In genomic region chr4:120825577-120826326, GRCm38 (mm10) we compare ENCODE assay signal across 8 mouse cellular contexts. TPM values are rescaled to one million over a fixed set of nuclear protein-coding genes. Genes with fewer than 3 reads are reported as not detected.
DNase-seq lines count a peak whose midpoint lies in the region; ATAC-seq lines count a peak whose summit lies in the region.

No protein-coding gene starts in this region.

- H3K36me3 ChIP-seq in hindbrain, embryonic 15.5 days = no peaks in the 10 kb centered on the region

- peak overlapping the region; percentile 100 for H3K27ac ChIP-seq in hindbrain, embryonic 15.5 days (replicated peaks)

- ATAC-seq in hindbrain, embryonic 15.5 days (ENCODE audit: low FRiP score, low read depth) = peak; percentile 96

- H3K27me3 ChIP-seq in hindbrain, embryonic 15.5 days = no peaks in the 10 kb centered on the region

- H3K4me3 ChIP-seq in hindbrain, embryonic 15.5 days = peak overlapping the region; percentile 78

- H3K9ac ChIP-seq in hindbrain, embryonic 15.5 days = peak overlapping the region; percentile 100

- H3K4me2 ChIP-seq in hindbrain, embryonic 15.5 days = peak overlapping the region; percentile 71

- peaks cover 24% of the 10 kb centered on the region for H3K4me1 ChIP-seq in hindbrain, embryonic 15.5 days (replicated peaks)

- under 1% methylated on average over 40 of the region's 55 CpGs for WGBS in hindbrain, embryonic 15.5 days

- H3K9me3 ChIP-seq in hindbrain, embryonic 15.5 days = no peaks in the 10 kb centered on the region

- peak; percentile 97 for DNase-seq in T-cell, adult 2 months (ENCODE audit: low spot score)
- DNase-seq in cerebellum, postnatal 36 days = peak; percentile 97 to 99
- peak; percentile 95 to 97 for DNase-seq in frontal cortex, postnatal 36 days (ENCODE audit: low spot score in 2 of 2)
- peak; percentile 97 for DNase-seq in left cerebral cortex, adult 11 months (ENCODE audit: low spot score)
- peak; percentile 98 for DNase-seq in lung, postnatal 4 days
- DNase-seq in retina, postnatal 7 days (ENCODE audit: low read depth, low spot score) = peak; percentile 98
- DNase-seq in urinary bladder, postnatal 10 days (ENCODE audit: low spot score) = peak; percentile 96

RNA-seq across cellular contexts. Expression of gene Nfyc, which starts 5.6 kb away (rescaled TPM):
- polyA plus RNA-seq in hindbrain, embryonic 15.5 days (2015; fragmentation: Nextera tagmentation; extraction: Ambion mirVana) = 78.4 and 82.1 TPM in 2 replicates

RNA-seq across cellular contexts. Expression of gene Rims3, which starts 28.9 kb away (rescaled TPM):
- polyA plus RNA-seq in hindbrain, embryonic 15.5 days (2015; fragmentation: Nextera tagmentation; extraction: Ambion mirVana) = 26.4 and 26.5 TPM in 2 replicates

Comparison
In these comparisons a context has a peak if more than half of its experiments do, and no peak if none do; other contexts are left out.
1. Peak in every context shown above with its lines: DNase-seq, ATAC-seq, H3K4me3 ChIP-seq and H3K27ac ChIP-seq.